Mouse (Mus musculus) intestine, embryonic 16.5 days (tissue): ENCODE data around the gene Lgals2. TPM values are rescaled to one million over a fixed set of nuclear protein-coding genes. Genes with fewer than 3 reads are reported as not detected.
"Not testable (repeated sequence)": the region's sequence is repeated elsewhere in the genome, so short reads cannot be mapped to it uniquely, and the experiment has no call there.

Experiments used
- ATAC-seq: fragments of 200-750 bp; cut with Nextera tagmentation; 2 replicates; pipeline ENCODE4 v1.8.0; 2017; ENCODE audit warnings: moderate TSS enrichment, moderate library complexity
- H3K27ac ChIP-seq: fragments of 300-500 bp; sonication (generic); 2 replicates; pipeline ENCODE4 v1.5.1; 2014; ENCODE audit warnings: mild to moderate bottlenecking, low read length
- H3K27me3 ChIP-seq: fragments of 300-500 bp; sonication (generic); replicated peaks from 2 replicates; pipeline ENCODE4 v1.6.1; 2014; ENCODE audit warnings: low read length, control low read depth, mixed read lengths; ENCODE audit not compliant: control insufficient read depth, insufficient read depth
- H3K36me3 ChIP-seq: fragments of 300-500 bp; sonication (generic); 2 replicates; pipeline ENCODE4 v1.6.1; 2014; ENCODE audit warnings: low read length, control low read depth; ENCODE audit not compliant: control insufficient read depth, insufficient read depth
- H3K4me1 ChIP-seq: fragments of 300-500 bp; sonication (generic); 2 replicates; pipeline ENCODE4 v1.6.1; 2014; ENCODE audit warnings: low read length, control low read depth, mixed read lengths; ENCODE audit not compliant: control insufficient read depth, insufficient read depth
- H3K4me2 ChIP-seq: fragments of 300-500 bp; sonication (generic); 2 replicates; pipeline ENCODE4 v1.6.1; 2014; ENCODE audit warnings: low read depth, low read length, control low read depth
- H3K4me3 ChIP-seq: fragments of 300-500 bp; sonication (generic); 2 replicates; pipeline ENCODE4 v1.5.1; 2014; ENCODE audit warnings: mild to moderate bottlenecking, low read length
- H3K9ac ChIP-seq: fragments of 300-500 bp; sonication (generic); 2 replicates; pipeline ENCODE4 v1.6.1; 2014; ENCODE audit warnings: low read depth, low read length
- H3K9me3 ChIP-seq: fragments of 300-500 bp; sonication (generic); 2 replicates; pipeline ENCODE4 v1.6.1; 2016; ENCODE audit warnings: low read length, control low read depth; ENCODE audit not compliant: control insufficient read depth
- WGBS: fragments of 180-500 bp; shearing (Covaris S2); extraction: QIAGEN DNeasy Blood & Tissue Kit; methylation state at CpG from one replicate; pipeline ENCODE4 v1.1.7; 2014; 5-methylcytosine and 5-hydroxymethylcytosine counted together
- polyA plus RNA-seq: library from polyadenylated mRNA; unstranded; fragments of >200 nt; fragmentation: Nextera tagmentation; extraction: Ambion mirVana; gene quantifications from 2 replicates; pipeline ENCODE4 v1.2.1, GENCODE M21; 2015

Lgals2 gene
- polyA plus RNA-seq, 1 experiment from 2014 or later = 1,298 TPM

- H3K9me3 ChIP-seq = no peaks in the 10 kb centered on the region
- H3K27ac ChIP-seq = peak overlapping the region; percentile 92
- peaks cover 5% of the 10 kb centered on the region; the same call in 1 of the 2 replicates for H3K36me3 ChIP-seq
- 76% methylated on average over 12 of the region's 12 CpGs for whole genome bisulfite sequencing
- no peak overlapping the region for H3K4me2 ChIP-seq
- no peaks in the 10 kb centered on the region for H3K27me3 ChIP-seq
- no peak for ATAC-seq
- H3K4me1 ChIP-seq = peaks cover 43% of the 10 kb centered on the region
- H3K4me3 ChIP-seq = no peak overlapping the region
- peak overlapping the region; percentile 54; the same call in 1 of the 2 replicates for H3K9ac ChIP-seq
Observed at GRCm38 (mm10) chr15:78849485-78849884, 5.8 kb downstream of the Lgals2 start.

- Histone ChIP-seq H3K9ac (no peak overlapping the region), H3K4me2 (no peak overlapping the region), H3K4me3 (no peak overlapping the region), H3K36me3 (peaks cover 5% of the 10 kb centered on the region; the same call in 1 of the 2 replicates), H3K27ac (peak overlapping the region; percentile 26; the same call in 1 of the 2 replicates), H3K27me3 (no peaks in the 10 kb centered on the region), H3K9me3 (no peaks in the 10 kb centered on the region), H3K4me1 (peaks cover 52% of the 10 kb centered on the region)
- 27% methylated on average over 5 of the region's 5 CpGs for WGBS
- ATAC-seq = no peak
Observed at GRCm38 (mm10) chr15:78848467-78848866, 6.9 kb downstream of the Lgals2 start.

- not testable (repeated sequence) for H3K4me3 ChIP-seq, H3K4me2 ChIP-seq, H3K9me3 ChIP-seq, H3K36me3 ChIP-seq, H3K27me3 ChIP-seq, ATAC-seq
- WGBS = 61% methylated on average over 7 of the region's 7 CpGs
- Histone ChIP-seq H3K4me1 (peaks cover 52% of the 10 kb centered on the region), H3K27ac (0 out of 2 replicates have a peak overlapping the region, but pooled peaks have one; percentile 11), H3K9ac (peak overlapping the region; percentile 33)
Observed at GRCm38 (mm10) chr15:78846805-78847204, 8.5 kb downstream of the Lgals2 start.

GRCm38 (mm10) chr15:78846352-78846751 is 9.0 kb downstream of the Lgals2 start:
- H3K4me1 ChIP-seq = peaks cover 51% of the 10 kb centered on the region
- ATAC-seq = no peak
- no peak overlapping the region for H3K4me3 ChIP-seq
- peak overlapping the region; percentile 89 for H3K27ac ChIP-seq
- no peaks in the 10 kb centered on the region for H3K27me3 ChIP-seq
- 77% methylated on average over 8 of the region's 8 CpGs for WGBS
- no peaks in the 10 kb centered on the region for H3K9me3 ChIP-seq
- H3K4me2 ChIP-seq = no peak overlapping the region
- peaks cover 5% of the 10 kb centered on the region; the same call in 1 of the 2 replicates for H3K36me3 ChIP-seq
- peak overlapping the region; percentile 94; the same call in 1 of the 2 replicates for H3K9ac ChIP-seq

- peak overlapping the region; percentile 89 for H3K27ac ChIP-seq
- ATAC-seq = no peak
- no peaks in the 10 kb centered on the region for H3K9me3 ChIP-seq
- H3K27me3 ChIP-seq = no peaks in the 10 kb centered on the region
- peak overlapping the region; percentile 94 for H3K9ac ChIP-seq
- peak overlapping the region; percentile 64; the same call in 1 of the 2 replicates for H3K4me3 ChIP-seq
- H3K36me3 ChIP-seq = peaks cover 5% of the 10 kb centered on the region; the same call in 1 of the 2 replicates
- WGBS = 64% methylated on average over 8 of the region's 8 CpGs
- peak overlapping the region; percentile 80 for H3K4me2 ChIP-seq
- H3K4me1 ChIP-seq = peaks cover 51% of the 10 kb centered on the region
Observed at GRCm38 (mm10) chr15:78845867-78846266, 9.5 kb downstream of the Lgals2 start.

GRCm38 (mm10) chr15:78845321-78845720 is 10.0 kb downstream of the Lgals2 start:
- ATAC-seq = peak; percentile 19; the same call in 1 of the 2 replicates

GRCm38 (mm10) chr15:78844791-78845190 is 10.5 kb downstream of the Lgals2 start:
- Histone ChIP-seq H3K9me3 (no peaks in the 10 kb centered on the region), H3K27me3 (no peaks in the 10 kb centered on the region), H3K9ac (peak overlapping the region; percentile 94), H3K27ac (peak overlapping the region; percentile 89), H3K4me1 (peaks cover 51% of the 10 kb centered on the region), H3K36me3 (peaks cover 4% of the 10 kb centered on the region; the same call in 1 of the 2 replicates), H3K4me2 (peak overlapping the region; percentile 80), H3K4me3 (peak overlapping the region; percentile 64)
- peak; percentile 52 for ATAC-seq
- 17% methylated on average over 9 of the region's 9 CpGs for WGBS

More at GRCm38 (mm10) chr15:78845321-78845720, 10.0 kb downstream of the Lgals2 start:
- peak overlapping the region; percentile 64 for H3K4me3 ChIP-seq
- WGBS = 50% methylated on average over 11 of the region's 11 CpGs
- peaks cover 5% of the 10 kb centered on the region; the same call in 1 of the 2 replicates for H3K36me3 ChIP-seq
- peaks cover 51% of the 10 kb centered on the region for H3K4me1 ChIP-seq
- H3K27me3 ChIP-seq = no peaks in the 10 kb centered on the region
- H3K9me3 ChIP-seq = no peaks in the 10 kb centered on the region
- peak overlapping the region; percentile 80 for H3K4me2 ChIP-seq
- peak overlapping the region; percentile 89 for H3K27ac ChIP-seq
- H3K9ac ChIP-seq = peak overlapping the region; percentile 94

- H3K4me1 ChIP-seq = peaks cover 56% of the 10 kb centered on the region
- peak; percentile 36; the same call in 1 of the 2 replicates for ATAC-seq
- H3K4me2 ChIP-seq = peak overlapping the region; percentile 80
- H3K27me3 ChIP-seq = no peaks in the 10 kb centered on the region
- peak overlapping the region; percentile 89 for H3K27ac ChIP-seq
- peak overlapping the region; percentile 94 for H3K9ac ChIP-seq
- H3K9me3 ChIP-seq = no peaks in the 10 kb centered on the region
- 27% methylated on average over 21 of the region's 21 CpGs for WGBS
- 0 out of 2 replicates have a peak, but pooled peaks cover 3% of the 10 kb centered on the region for H3K36me3 ChIP-seq
- peak overlapping the region; percentile 64 for H3K4me3 ChIP-seq
Observed at GRCm38 (mm10) chr15:78843581-78844469, 11.5 kb downstream of the Lgals2 start.

GRCm38 (mm10) chr15:78842371-78843163 is 12.8 kb downstream of the Lgals2 start, which contains the start of gene Cdc42ep1:
Gene Cdc42ep1 (plus strand): TSS chr15:78842624.
- Histone ChIP-seq H3K4me1 (peaks cover 56% of the 10 kb centered on the region), H3K4me2 (peak within 1 kb of the TSS; percentile 80), H3K9ac (peak within 1 kb of the TSS; percentile 94), H3K27ac (peak within 1 kb of the TSS; percentile 89), H3K4me3 (peak within 1 kb of the TSS; percentile 64), H3K27me3 (no peaks in the 10 kb centered on the region), H3K9me3 (no peaks in the 10 kb centered on the region), H3K36me3 (no peaks in the 10 kb centered on the region)
- ATAC-seq = peak; percentile 78
- WGBS = under 1% methylated on average over 68 of the region's 86 CpGs
